Mouse (Mus musculus) layer of hippocampus, adult 8-10 months (tissue): ENCODE results near the gene Myo1g. TPM values are rescaled to one million over a fixed set of nuclear protein-coding genes. Genes with fewer than 3 reads are reported as not detected.
"Not testable (repeated sequence)": the region's sequence is repeated elsewhere in the genome, so short reads cannot be mapped to it uniquely, and the experiment has no call there.

Source experiments
- DNase-seq, 2 experiments: peaks; one replicate each; pipeline ENCODE4 v3.0.0; 2022; ENCODE audit warnings: low spot score in 2 of 2
- total RNA-seq, 4 experiments: library from RNA; stranded (reverse); gene quantifications; 2 replicates each; pipeline ENCODE4 v1.2.4; 2022

Myo1g gene
- total RNA-seq, 4 experiments from 2014 or later = 0.39 to 1.3 (median 0.51) TPM

DNA sequence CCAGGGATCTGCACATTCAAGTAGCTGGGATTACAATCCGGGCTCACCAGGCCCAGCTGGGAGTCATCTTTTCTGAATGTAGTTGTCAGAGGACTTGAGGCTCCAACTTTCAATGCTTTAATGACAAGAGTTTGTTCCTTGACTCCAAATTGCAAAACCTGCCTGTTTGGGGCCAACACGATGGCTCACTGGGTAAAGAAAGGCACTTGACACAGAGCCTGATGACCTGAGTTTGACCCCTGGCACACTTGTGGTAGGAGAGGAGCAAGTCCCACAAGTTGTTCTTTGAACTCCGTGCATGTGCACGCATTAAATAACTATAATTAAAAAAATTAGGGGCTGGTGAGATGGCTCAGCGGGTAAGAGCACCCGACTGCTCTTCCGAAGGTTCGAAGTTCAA lies 9.2 kb upstream of the Myo1g start:
- DNase-seq = no peak

DNA sequence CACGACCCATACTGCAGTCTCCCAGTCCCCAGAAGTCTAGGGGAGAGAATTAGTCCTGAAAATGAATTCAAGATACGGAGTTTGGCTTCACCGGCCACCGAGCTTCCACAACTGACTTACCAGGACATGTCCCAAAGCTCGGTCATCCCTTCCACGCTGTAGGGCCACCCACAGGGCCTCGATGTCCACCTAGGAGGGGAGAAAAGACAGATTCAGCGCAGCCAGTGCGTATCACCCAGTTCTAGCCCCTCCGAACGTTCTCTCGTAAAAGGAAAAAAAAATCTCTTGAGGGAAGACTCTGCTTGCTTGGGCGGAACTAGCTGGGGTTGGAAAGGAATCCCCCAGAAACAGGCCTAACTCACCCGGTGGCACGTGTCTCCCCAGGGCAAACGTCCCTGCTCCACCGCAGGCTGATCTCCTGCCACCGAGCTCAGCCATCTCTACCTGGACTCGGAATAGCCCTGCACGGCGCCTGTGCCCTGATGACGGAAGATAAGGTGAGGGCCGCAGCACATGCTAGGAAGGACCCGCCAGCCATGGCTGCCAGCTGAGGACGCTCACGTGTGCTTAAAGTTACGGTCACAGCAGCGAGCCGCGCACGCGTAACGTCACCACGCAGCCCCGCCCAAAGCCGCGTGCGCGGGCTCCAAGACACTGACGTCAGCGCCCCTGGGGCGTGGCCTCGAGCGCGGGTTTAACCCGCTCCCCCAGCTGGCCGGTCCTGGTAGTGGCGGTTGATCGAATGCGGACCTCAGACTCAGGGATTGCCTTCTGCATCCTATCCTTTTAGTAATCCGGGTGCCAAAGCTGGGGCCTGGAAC lies 7.6 kb upstream of the Myo1g start:
- DNase-seq = peak; percentile 94 to 98

DNA sequence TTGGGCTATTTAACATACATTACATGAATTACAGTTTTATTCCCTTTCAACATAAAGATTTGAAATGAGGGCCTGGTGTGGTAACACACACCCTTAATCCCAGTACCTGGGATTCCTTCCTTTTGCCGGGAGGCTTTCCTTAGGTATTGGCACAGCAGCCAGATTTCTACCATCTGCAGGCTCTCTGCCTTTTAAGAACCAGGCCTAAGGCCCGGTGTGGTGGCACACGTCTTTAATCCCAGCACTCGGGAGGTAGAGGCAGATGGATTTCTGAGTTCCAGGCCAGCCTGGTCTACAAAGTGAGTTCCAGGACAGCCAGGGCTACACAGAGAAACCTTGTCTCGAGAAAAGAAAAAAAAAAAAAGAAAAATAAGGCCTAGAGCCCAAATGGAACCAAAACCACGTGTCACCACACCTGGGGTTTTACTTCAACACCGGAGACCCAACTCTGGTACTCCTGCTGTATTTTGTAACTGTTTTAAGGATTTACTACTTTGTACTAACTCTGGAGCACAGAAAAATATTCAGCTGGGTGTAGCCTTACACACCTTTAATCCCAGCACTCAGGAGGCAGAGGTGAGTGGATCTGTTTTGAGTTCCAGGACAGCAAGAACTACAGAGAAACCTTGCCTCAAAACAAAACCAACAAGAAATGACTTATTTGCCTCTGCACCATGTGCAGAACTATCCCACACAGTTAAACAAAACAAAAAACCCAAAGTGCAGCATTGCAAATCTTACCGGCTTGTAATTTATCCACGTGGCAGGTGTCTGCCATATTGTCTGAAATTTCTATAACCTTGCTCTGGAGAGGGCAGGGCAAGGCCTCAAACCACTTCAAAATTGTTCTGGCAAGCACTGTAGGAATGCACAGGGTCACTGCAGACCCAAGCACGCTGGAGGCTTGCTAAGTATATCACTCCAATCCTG lies 6.8 kb upstream of the Myo1g start:
- DNase-seq = no peak

DNA sequence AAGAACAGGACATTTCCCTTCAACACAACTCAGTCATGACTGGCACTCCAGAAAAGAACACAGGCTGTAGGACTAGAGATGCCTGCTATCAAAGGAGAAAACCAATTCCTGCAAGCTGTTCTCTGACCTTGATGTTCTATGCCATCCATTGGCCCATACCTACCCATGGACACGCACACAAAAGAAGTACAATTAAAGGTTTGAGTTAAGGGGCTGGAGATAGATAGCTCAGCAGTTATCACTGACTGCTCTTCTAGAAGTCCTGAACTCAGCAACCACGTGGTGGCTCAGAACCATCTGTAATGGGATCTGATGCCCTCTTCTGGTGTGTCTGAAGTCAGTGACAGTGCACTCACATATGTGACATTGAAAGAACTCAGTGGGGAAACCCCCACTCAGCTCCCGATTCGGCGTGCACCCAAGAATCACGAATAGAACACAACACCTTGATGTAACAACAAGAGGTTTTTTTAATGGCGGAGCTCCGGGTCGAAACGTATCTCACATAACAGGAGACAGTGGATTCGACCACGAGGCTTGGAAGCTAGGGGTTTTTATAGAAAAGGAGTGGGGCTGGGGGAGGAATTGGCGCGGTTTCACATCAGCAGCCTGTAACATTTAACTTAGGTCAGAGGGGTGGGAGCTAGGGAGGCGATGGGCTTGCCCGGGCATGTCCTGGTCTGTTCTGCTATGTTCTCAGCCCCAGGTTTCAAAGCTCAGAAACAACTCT lies 5.9 kb upstream of the Myo1g start:
- DNase-seq = not testable (repeated sequence)

DNA sequence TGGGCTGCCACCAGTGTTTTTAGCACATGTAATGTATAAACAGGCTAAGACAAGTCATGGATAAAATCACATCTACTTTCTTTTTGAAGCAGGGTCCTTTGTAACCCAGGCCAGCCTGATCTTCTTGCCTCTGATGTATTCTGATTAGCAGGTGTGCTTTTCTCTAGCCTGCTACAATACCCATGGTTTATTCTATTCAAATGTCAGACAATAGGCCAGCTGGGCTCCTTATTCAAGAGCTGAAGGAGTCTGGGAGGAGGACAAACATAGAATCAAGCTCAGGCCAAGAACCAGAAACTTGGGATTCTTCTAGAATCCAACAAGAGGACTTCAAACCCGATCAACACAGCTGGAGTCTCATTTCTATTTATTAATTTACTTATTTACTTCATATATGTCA lies 4.5 kb upstream of the Myo1g start:
- DNase-seq = no peak

DNA sequence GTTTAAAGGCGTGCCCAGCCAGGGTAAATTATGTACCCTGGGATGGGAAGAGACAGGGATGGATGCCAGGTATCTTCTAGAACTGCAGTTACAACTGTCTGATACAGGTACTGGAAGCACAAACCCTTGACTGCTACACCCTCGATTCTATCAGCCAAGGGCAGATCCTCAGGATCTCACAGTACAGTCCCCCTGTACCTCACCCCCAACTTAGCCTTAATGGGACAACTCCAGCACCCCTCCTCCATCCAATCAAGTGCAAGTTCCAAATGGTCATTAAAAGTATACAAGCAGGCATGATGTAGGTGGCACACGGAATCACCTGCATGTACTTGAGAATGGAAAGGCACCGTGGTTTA lies 4.1 kb upstream of the Myo1g start:
- DNase-seq = no peak

DNA sequence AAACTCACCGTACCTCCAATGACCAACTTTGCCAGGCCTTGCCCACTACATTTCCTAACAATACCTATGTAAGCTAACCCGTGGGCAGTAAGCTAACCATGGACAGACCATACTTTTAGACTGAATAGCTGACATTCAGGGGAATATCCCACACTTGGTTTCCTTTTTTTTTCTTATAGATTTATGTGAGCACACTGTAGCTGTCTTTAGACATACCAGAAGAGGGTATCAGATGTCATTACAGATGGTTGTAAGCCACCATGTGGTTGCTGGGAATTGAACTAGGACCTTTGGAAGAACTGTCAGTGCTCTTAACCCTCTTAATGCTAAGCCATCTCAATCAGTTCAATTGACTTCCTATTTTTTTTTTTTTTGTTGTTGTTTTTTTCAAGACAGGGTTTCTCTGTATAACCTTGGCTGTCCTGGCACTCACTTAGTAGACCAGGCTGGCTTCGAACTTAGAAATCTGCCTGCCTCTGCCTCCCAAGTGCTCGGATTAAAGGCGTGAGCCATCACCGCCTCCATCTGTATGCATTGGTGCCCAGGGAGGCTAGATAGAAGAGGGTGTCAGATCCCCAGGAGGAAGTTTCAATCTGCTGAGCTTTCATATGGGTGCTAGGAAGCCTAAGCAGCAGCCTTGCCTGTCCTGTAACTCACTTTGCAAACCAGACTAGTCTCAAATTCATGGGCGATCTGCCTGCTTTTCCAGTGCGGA lies 3.6 kb upstream of the Myo1g start:
- no peak for DNase-seq

DNA sequence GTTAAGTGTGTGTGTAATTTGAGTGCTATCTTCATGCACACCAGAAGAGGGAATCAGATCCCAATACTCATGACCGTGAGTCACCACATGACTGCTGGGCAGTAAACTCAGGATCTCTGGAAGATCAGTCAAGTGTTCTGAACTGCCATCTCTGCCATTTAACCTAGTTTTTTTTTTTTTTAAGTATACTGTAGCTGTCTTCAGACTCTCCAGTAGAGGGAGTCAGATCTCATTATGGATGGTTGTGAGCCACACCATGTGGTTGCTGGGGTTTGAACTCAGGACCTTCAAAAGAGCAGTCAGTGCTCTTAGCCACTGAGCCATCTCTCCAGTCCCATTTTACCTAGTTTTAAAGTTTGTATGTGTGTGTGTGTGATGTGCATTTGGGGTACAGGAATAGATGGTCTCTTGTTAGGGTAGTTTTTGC lies 2.9 kb upstream of the Myo1g start:
- no peak for DNase-seq

DNA sequence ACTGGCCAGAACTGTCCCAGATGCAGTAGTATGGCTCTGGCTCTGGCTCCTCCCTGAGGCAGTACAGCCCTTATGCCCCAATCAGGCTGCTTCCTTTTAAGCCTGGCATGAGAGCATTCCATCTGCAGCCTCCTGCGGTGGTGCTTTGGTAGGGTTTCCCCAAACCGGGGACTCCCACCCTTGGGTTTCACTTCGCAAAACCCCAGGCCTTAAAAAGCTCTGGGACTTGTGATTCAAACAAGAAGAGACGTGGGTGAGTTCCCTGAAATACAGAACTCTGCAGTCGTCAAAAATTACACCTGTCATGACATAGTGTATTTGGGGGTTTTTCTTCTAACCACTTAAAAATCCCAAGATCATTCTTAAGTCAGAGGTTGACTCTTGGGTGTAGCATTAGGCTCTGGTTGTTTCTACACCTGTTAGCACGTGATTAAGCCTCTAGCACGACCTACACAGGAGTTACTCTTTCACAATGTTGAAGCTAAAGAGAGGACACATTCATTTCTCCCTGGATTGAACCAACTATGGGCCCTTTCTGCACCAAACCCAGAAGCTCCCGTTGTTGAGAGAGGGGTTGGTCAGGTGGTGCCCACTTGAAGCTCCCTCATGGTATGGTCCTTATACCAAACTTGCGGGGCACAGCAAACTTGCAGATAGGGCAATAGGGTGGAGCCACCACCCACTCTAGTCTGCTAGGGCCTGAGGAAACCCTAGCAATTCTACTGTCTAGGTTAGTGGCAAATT lies 2.2 kb upstream of the Myo1g start:
- no peak for DNase-seq

DNA sequence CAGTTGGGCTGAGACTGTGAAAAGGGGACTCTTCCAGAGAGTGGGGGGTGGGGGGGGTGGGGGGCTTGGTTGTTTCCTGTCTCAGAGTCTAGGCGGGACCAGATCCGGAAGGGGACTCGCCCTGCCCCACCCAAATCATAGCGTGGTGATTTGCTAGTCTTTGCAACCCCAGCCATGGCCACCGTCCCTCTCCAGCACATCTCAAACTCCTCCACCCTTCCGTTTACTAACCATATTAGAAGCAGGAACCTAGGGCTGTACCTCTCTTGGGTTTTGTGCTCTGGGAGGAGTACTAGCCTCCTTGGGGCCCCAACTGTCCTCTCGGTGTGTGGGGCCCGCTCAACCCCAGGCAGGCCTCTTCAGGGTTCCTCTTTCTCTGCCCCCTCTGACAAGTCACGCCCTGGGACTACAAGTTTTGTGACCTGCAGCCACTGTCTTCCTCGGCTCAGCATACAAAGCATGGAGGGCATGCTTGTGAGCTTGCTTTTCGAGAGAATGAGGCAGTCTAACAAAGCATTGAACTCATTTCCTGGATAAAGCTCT lies 1.2 kb downstream of the Myo1g start:
- no peak for DNase-seq

DNA sequence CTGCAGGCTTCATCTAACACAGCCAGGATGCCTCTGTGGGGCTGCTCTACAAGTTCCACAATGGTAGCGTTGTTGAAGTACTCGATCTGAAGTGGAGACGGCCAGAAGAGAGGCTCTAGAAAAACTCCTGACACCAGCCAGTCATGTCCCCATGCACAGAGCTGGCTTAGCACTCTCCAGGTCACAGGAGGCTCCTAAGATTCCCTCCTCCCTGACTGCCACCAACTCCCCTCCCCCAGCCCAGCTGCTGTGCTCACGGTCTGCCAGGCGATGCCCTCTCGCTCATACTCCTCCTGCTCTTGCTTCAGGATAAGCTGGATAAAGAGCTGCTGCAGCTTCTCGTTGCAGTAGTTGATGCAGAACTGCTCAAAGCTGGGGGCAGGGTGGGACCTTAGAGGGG lies 5.9 kb downstream of the Myo1g start:
- no peak for DNase-seq

DNA sequence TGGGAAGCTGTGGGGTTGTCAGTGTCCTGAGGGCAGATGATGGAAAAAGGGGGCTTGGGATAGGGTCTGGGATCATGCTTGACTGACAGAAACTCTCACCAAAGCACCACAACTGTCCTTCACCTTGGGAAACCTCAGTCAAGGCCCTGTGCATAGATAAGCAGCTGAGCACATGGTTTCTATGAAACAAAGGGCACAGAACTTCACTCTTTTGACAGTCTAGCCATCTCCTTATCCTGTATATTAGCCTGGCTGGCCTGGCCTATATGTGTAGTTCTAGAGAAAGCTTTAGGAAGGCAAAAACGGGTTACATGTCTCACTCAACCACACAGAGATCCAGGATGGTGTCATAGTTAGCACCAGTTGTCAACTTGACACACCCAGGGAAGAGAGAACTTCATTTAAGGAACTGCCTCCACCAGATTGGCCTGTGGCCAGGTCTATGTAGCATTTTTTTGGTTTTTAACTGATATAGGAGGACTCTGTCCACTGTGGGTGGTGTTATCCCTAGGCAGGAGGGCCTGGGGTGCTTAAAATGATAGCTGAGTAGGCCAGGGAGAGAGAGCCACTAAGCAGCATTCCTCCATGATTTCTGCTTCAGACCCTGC lies 12.4 kb downstream of the Myo1g start:
- DNase-seq = no peak

DNA sequence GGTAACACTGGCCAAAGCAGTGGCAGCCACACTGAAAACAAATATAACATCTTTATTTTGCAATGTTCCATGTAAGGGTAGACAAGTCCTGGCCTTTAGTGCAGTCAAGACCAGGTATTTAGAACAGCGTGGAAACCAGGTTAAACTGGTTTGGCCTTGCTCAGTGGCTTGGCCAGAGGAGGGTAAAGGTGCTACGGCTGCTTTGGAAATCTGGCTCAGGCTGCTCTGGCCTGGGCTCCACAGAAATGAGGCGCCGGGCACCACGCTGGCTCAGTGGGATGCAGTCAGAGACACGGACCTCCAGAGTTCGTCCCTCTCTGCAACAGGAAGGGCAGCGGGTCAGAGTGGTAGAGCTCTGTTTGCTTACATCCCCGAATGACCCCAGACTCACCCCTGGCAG lies 14.2 kb downstream of the Myo1g start:
- DNase-seq = no peak

DNA sequence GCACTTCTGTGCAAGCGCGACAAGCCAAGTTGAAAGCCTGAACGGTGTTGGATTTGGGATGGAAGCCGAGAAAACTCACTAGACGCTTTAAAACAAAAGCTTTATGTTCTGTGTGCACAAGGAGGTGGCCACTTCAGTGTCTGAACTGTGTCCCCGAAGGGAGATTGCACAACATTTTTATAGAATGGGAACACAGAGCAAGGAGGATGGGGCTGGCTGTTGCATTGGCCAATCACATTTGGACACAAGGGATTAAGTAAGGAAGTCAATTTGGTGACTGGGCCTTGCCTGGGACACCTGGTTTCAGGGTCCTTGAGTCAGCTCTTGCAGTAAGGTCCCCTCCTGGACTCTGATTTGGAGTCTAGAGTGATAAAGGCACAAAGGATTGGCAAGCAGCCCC lies 16.1 kb downstream of the Myo1g start:
- DNase-seq = no peak

DNA sequence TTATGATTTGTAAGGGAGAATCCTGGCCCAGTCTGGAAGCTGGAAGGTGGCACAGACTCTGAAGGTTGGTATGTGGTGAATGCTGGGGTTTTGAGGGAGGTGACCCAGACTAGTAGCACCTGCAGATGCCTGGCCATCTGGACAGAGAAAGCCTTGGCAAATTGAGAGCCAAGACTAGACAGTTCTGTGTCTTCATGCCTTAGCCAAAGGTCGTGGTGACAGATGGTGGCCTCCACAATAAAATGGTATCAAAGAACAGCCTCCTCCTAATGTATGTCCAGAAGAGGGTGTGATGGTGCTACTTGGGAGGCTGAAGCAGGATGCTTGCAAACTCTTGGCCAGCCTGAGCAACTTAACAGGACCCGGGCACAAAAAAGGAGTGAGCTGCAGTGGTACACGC lies 16.5 kb downstream of the Myo1g start:
- no peak for DNase-seq

DNA sequence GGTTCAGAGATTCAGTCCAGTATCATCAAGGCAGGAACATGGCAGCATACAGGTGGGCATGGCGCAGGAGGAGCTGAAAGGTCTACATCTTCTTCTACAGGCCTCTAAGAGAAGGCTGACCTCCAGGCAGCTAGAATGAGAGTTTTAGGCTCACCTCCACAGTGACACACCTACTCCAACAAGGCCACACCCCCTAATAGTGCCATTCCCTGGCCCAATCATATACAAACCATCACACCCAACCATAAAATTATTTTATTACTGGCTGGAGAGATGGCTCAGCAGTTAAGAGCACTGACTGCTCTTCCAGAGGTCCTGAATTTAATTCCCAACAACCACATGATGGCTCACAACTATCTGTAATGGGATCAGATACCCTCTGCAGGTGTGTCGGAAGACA lies 18.3 kb downstream of the Myo1g start:
- no peak for DNase-seq

DNA sequence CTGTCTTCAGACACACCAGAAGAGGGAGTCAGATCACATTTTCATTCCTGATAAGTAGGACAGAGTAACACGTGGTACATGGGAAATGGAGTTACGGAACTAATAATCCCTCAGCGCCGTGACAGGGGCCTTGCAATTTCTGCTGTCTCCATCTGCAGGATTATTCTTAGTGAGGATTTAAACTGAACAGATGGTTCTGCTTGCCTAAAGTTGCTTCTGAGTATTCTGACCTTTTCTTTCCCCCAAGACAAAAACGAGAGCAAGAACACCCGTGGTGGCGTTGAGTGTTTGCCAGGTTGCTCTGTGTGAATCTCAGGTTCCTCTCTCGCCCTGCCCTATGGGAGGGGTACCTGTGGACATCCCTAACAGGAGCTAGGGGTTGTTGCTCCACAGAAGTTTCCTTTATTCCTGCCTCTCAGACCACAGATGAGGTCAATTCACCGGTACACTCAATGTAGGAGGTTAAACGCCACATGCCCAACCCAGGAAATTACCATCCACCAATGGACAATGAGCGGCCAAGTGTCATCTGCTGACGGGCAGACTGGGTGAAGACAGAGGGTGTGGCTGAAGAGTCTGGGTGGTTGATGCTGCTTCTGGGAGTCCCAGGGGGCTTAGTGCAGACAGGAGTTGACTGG lies 23.3 kb downstream of the Myo1g start:
- no peak for DNase-seq

DNA sequence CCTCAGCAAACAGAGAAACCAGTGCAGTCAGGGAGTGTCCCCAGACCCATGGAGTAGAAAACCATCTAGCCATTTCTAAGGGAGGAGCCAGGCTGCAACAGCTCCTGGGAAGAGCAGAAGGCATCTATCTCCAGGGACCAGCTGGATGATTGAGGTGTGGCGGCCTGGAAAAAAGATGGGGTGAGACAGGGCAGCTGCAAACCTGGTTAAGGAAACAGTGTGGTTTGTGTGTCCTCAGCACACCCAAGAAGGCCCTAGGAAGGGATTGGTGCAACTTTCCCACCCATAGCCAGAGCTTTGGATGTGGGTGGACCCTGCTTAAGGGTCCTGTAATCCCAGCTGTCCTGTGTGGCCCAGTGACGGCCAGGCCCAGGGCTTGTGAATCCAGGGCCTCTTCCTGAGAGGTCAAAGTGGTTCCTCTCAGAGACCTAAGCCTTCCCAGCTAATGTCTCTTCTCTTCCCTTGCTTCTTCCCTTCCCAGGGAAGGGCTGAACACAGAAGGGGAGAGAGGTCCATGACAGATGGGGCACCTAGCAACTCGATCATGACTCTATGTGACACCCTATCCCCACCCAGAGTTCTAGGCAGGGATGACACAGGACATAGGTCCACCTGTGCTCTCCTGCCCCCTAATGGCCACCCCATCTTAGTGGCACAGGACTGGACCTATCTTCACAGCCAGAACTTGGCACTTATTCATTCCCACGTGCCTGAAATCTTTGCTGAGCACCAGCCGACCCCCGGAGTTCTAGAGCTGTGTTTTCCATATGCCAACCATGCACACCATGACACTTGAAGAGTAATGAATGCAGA lies 30.9 kb downstream of the Myo1g start:
- DNase-seq = no peak

DNA sequence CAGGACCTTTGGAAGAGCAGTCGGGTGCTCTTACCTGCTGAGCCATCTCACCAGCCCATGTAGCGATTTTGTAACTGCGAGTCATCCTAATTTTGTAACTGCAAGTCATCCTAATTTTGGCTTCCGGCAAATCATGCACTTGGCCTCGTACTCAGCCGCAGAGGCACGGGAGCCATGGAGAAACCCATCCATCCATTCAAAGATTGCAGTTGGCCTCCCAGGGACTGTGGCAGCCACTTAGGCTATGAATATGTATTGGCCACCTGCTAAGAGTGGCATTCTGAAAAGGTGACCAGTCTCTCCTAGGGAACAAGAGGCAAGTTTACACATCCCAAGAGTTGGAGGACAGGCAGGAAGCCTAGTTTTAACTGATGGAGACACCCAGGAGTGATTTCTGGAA lies 31.5 kb downstream of the Myo1g start:
- DNase-seq = no peak
